Mouse (Mus musculus): ENCODE results near the gene Ctdsp2. TPM values are rescaled to one million over a fixed set of nuclear protein-coding genes. Genes with fewer than 3 reads are reported as not detected.

The Ctdsp2 gene
- 17.5 and 20.0 TPM in 2 replicates for polyA plus RNA-seq (2012; rRNA removed)

GRCm38 (mm10) chr10:126978277-126978994 is at the start of gene Ctdsp2:
Gene Ctdsp2, plus strand, starts transcription at chr10:126978717.

GRCm38 (mm10) chr10:127000529-127000928 is 22.0 kb downstream of the Ctdsp2 start, which contains the start of gene Avil:
Gene Avil, plus strand, starts transcription at chr10:127000709.

GRCm38 (mm10) chr10:127030336-127031296 is 52.1 kb downstream of the Ctdsp2 start, which contains the start of gene Tsfm:
Gene Tsfm, minus strand, starts transcription at chr10:127030840.

DNA sequence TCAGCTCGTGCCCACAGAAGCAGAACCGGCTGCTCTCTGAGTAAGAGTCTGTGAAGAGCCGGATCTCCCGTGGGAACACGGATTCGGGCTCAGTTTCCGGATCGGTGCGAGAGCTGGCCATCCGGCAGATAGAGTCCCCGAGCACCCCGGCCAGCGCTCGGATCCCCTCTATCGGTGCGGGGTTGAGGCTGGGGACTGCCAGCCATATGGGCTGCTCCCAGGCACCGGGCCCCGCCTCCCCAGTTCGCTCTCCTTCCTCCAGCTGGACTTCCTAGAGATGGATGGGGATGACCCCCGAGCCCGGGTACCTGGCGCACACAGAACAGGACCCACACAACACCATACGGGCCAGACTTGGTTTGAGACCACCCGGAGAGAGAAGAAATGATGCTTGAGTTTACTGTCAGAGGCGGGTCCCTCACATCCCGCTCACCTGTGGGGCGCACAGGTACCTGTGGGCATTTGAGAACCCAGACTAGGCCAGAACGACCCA is 62.8 kb downstream of the Ctdsp2 start, which contains the start of the genes Mettl1 and Eef1akmt3:
Gene Mettl1, plus strand, starts transcription at position 141 of the 493 bp plus-strand sequence.
Gene Eef1akmt3, minus strand, starts transcription at position 240 of the 493 bp plus-strand sequence.

GRCm38 (mm10) chr10:127047954-127048353 is 69.4 kb downstream of the Ctdsp2 start, which contains the start of gene Cyp27b1:
Gene Cyp27b1, plus strand, starts transcription at chr10:127048250.

Other genes with a start within 250 kb of the Ctdsp2 start
- gene Atp23, start 77.4 kb upstream of the Ctdsp2 start, polyA plus RNA-seq (2012; rRNA removed) = 4.4 and 4.7 TPM in 2 replicates
- 0.02 and 0.06 TPM in 2 replicates for gene Avil, start 22.0 kb downstream of the Ctdsp2 start, polyA plus RNA-seq (2012; rRNA removed)
- gene Tsfm, start 52.1 kb downstream of the Ctdsp2 start, polyA plus RNA-seq (2012; rRNA removed) = 25.2 and 29.6 TPM in 2 replicates
- gene Mettl1, start 62.7 kb downstream of the Ctdsp2 start, polyA plus RNA-seq (2012; rRNA removed) = 12.8 and 14.1 TPM in 2 replicates
- gene Eef1akmt3, start 62.8 kb downstream of the Ctdsp2 start, polyA plus RNA-seq (2012; rRNA removed) = 0.05 and 0.08 TPM in 2 replicates
- 0.03 and 0.08 TPM in 2 replicates for gene Cyp27b1, start 69.5 kb downstream of the Ctdsp2 start, polyA plus RNA-seq (2012; rRNA removed)
- gene March9, start 81.5 kb downstream of the Ctdsp2 start, polyA plus RNA-seq (2012; rRNA removed) = 0.09 and 0.11 TPM in 2 replicates
- 209 and 248 TPM in 2 replicates for gene Cdk4, start 84.8 kb downstream of the Ctdsp2 start, polyA plus RNA-seq (2012; rRNA removed)
- gene Tspan31, start 91.5 kb downstream of the Ctdsp2 start, polyA plus RNA-seq (2012; rRNA removed) = 34.4 and 41.3 TPM in 2 replicates
- 1.4 and 2.2 TPM in 2 replicates for gene Agap2, start 96.6 kb downstream of the Ctdsp2 start, polyA plus RNA-seq (2012; rRNA removed)
- gene Os9, start 142.4 kb downstream of the Ctdsp2 start, polyA plus RNA-seq (2012; rRNA removed) = 26.4 and 26.9 TPM in 2 replicates
- gene B4galnt1, start 186.5 kb downstream of the Ctdsp2 start, polyA plus RNA-seq (2012; rRNA removed) = 7.2 and 11.2 TPM in 2 replicates
- 2.0 and 2.2 TPM in 2 replicates for gene Slc26a10, start 201.9 kb downstream of the Ctdsp2 start, polyA plus RNA-seq (2012; rRNA removed)
- gene Arhgef25, start 211.4 kb downstream of the Ctdsp2 start, polyA plus RNA-seq (2012; rRNA removed) = 7.5 and 7.6 TPM in 2 replicates
- 29.2 and 32.7 TPM in 2 replicates for gene Dtx3, start 217.0 kb downstream of the Ctdsp2 start, polyA plus RNA-seq (2012; rRNA removed)
- 27.4 and 31.2 TPM in 2 replicates for gene Pip4k2c, start 232.9 kb downstream of the Ctdsp2 start, polyA plus RNA-seq (2012; rRNA removed)